ENCODE assay signal across 9 mouse cellular contexts in genomic region chr4:55240450-55240849, GRCm38 (mm10).
DNase-seq lines count a peak whose midpoint lies in the region; ATAC-seq and TF ChIP-seq lines count a peak whose summit lies in the region.
"Had no signal": no experiment of that assay in that cellular context is flagged by ENCODE, and none has a peak within 500 bp of the region (broad histone marks: within the 10 kb centered on the region; RNA-seq: fewer than 3 reads in every experiment).

No protein-coding gene starts in this region.

- no peaks in the 10 kb centered on the region for H3K27me3 ChIP-seq in embryonic facial prominence, embryonic 14.5 days (replicated peaks; ENCODE audit: control insufficient read depth, insufficient read depth, low read length)
- H3K27me3 ChIP-seq in heart, embryonic 12.5 days (replicated peaks): 0 out of 2 replicates have a peak, but pooled peaks cover 2% of the 10 kb centered on the region

- no peak overlapping the region for H3K4me2 ChIP-seq in embryonic facial prominence, embryonic 14.5 days (ENCODE audit: low read depth, low read length)
- no peak overlapping the region for H3K4me2 ChIP-seq in heart, embryonic 12.5 days
- H3K4me2 ChIP-seq: embryonic facial prominence, embryonic 13.5 days had no signal

- no peaks in the 10 kb centered on the region for H3K4me1 ChIP-seq in embryonic facial prominence, embryonic 14.5 days (ENCODE audit: control insufficient read depth, insufficient read depth, low read length)
- H3K4me1 ChIP-seq in heart, embryonic 12.5 days (replicated peaks): no peaks in the 10 kb centered on the region
- H3K4me1 ChIP-seq in lung, adult 2 months (ENCODE audit: control insufficient read depth, insufficient read depth, low read length): no peaks in the 10 kb centered on the region
- H3K4me1 ChIP-seq: embryonic facial prominence, embryonic 13.5 days had no signal

- no peaks in the 10 kb centered on the region for H3K9me3 ChIP-seq in embryonic facial prominence, embryonic 14.5 days (ENCODE audit: control insufficient read depth, low read length)
- H3K9me3 ChIP-seq in heart, embryonic 12.5 days (replicated peaks): no peaks in the 10 kb centered on the region
- H3K9me3 ChIP-seq: embryonic facial prominence, embryonic 13.5 days had no signal

- no peak overlapping the region for H3K9ac ChIP-seq in embryonic facial prominence, embryonic 14.5 days (ENCODE audit: low read depth, low read length)
- no peak overlapping the region for H3K9ac ChIP-seq in heart, embryonic 12.5 days
- H3K9ac ChIP-seq: embryonic facial prominence, embryonic 13.5 days had no signal

- 4% methylated on average over 7 of the region's 7 CpGs for WGBS in embryonic facial prominence, embryonic 14.5 days
- WGBS in heart, embryonic 12.5 days: 4% methylated on average over 7 of the region's 7 CpGs
- 3% methylated on average over 7 of the region's 7 CpGs for WGBS in lung, adult 2 months

- DNase-seq in B cell, adult 2 months: peak; percentile 73 to 75
- peak; percentile 80 for DNase-seq in adrenal gland, postnatal 36 days
- DNase-seq in embryonic facial prominence, embryonic 14.5 days (ENCODE audit: low spot score): peak; percentile 83
- DNase-seq in kidney, postnatal 36 days: peak; percentile 56 to 82
- peak; percentile 67 for DNase-seq in lung, adult 2 months
- DNase-seq in ovary, postnatal 10 days (ENCODE audit: low spot score): peak; percentile 47
- DNase-seq in thymus, postnatal 14 days: peak; percentile 68

- no peak for TF ChIP-seq POLR2A in lung, adult 2 months (IDR thresholded peaks at IDR 0.05; ENCODE audit: borderline replicate concordance, extremely low read depth, low read depth, low read length)

- H3K27ac ChIP-seq in embryonic facial prominence, embryonic 14.5 days (replicated peaks; ENCODE audit: low read depth, low read length): no peak overlapping the region
- H3K27ac ChIP-seq in heart, embryonic 12.5 days (ENCODE audit: poor library complexity, severe bottlenecking): no peak overlapping the region
- H3K27ac ChIP-seq: embryonic facial prominence, embryonic 13.5 days had no signal

- no peak overlapping the region for H3K4me3 ChIP-seq in embryonic facial prominence, embryonic 14.5 days (ENCODE audit: low read depth, low read length)
- H3K4me3 ChIP-seq in heart, embryonic 12.5 days: no peak overlapping the region
- no peak overlapping the region for H3K4me3 ChIP-seq in lung, adult 2 months (replicated peaks; ENCODE audit: extremely low read depth, low read depth, low read length)
- H3K4me3 ChIP-seq: embryonic facial prominence, embryonic 13.5 days had no signal

- no peaks in the 10 kb centered on the region for H3K36me3 ChIP-seq in embryonic facial prominence, embryonic 14.5 days (ENCODE audit: control insufficient read depth, insufficient read depth, low read length)
- H3K36me3 ChIP-seq in heart, embryonic 12.5 days: no peaks in the 10 kb centered on the region
- H3K36me3 ChIP-seq: embryonic facial prominence, embryonic 13.5 days had no signal

- peak; percentile 99 for TF ChIP-seq CTCF in lung, adult 2 months (IDR thresholded peaks at IDR 0.05; ENCODE audit: insufficient read depth, low read length)

- ATAC-seq in embryonic facial prominence, embryonic 14.5 days (ENCODE audit: low read depth): 0 out of 2 replicates have a peak, but pooled peaks have one; percentile 47
- 0 out of 2 replicates have a peak, but pooled peaks have one; percentile 18 for ATAC-seq in heart, embryonic 12.5 days (ENCODE audit: insufficient number of reproducible peaks, low FRiP score)
